Mouse (Mus musculus) spleen, adult 18-20 months (tissue): Measurements from ENCODE around the gene Zfp652.
"Not testable (repeated sequence)": the region's sequence is repeated elsewhere in the genome, so short reads cannot be mapped to it uniquely, and the experiment has no call there.

Experiments
- DNase-seq, 2 experiments: peaks; one replicate each; pipeline ENCODE4 v3.0.0; 2022; ENCODE audit warnings: mixed read lengths in 2 of 2

Zfp652 gene

DNA sequence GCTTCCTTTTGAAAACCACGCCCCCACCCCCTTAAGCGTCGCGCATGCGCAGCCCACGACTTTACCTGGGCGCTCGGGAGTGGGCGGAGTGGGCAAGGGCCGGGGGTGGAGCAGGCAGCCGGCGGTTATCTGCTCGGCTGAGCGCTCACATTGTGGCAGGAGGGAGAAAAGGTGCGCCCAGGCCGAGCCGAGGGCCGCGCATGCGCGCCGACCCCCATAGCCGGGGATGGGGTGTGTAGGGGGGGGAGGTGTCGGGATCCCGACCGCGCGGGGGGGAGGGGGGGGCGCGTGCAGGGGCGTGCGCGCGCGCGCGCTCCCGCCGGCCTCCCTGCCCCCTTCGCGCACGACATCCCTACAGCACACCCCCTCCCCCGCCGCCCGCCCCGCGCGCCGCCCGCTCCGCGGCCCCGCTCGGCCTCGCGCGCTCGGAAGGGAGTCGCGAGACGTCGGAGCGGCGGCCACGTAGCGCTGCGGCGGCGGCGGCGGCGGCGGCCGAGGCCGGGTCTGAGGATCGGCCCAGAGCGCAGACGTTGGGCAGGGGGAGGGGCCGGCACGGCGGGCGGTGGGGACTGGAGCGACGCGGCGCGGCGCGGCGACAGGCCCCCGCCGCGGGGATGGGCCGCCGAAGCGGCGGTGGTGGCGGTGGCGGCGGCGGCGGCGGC, at the start of gene Zfp652:
Gene Zfp652, plus strand, starts transcription at position 111 of the 662 bp plus-strand sequence.
- peak; percentile 91 to 96 for DNase-seq

GRCm38 (mm10) chr11:95666529-95667149, 45.8 kb upstream of the Zfp652 start, which contains the start of gene Phb:
Phb (plus strand) TSS chr11:95666957.
- peak; percentile 83 to 84 for DNase-seq

DNA sequence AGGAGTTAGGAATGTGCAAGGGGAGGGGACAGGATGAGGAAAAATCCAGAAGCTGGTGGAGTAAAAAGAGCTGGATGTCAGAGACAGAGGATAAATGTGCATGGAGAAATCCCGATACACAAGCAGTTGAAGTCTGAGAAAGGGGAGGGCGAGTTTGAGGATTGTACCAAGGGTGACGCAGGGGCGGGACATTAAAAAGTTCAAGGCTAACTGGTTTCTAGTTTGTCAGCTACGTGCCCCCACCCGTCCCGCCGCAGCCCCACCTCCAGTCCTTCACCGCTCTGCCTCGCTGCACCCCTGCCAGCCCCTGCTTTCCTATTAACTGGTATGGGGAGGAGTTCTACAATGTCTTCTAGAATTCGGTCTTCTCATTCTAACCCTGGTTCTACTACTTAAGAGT, 45.3 kb upstream of the Zfp652 start:
- peak; percentile 25 to 41 for DNase-seq

GRCm38 (mm10) chr11:95668086-95668485, 44.4 kb upstream of the Zfp652 start:
- DNase-seq: not testable (repeated sequence)

GRCm38 (mm10) chr11:95675498-95675897, 37.0 kb upstream of the Zfp652 start:
- no peak for DNase-seq

DNA sequence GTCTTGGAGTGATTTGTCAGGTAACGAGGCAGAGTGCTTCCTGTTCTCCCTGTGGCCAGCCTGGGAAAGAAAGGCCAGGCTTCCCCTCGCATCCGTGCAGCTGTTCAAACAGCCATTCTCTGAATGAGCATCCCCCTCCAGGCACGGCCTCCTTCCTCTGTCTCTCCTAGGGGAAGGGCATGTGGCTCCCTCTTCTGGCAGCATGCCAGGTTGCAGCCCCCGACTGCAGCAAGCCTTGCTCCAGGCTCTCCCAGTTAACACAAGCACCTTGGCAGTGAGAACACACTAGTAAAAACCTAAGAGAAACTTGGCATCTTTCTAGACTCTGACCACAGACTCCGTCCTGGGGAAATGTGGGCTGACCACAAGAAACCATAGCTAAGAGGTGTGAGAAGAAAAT, 36.2 kb upstream of the Zfp652 start:
- peak; percentile 52 to 71 for DNase-seq

- DNase-seq: no peak
Observed at GRCm38 (mm10) chr11:95677925-95678701, 34.4 kb upstream of the Zfp652 start.

GRCm38 (mm10) chr11:95681995-95682601, 30.4 kb upstream of the Zfp652 start:
- no peak for DNase-seq

DNA sequence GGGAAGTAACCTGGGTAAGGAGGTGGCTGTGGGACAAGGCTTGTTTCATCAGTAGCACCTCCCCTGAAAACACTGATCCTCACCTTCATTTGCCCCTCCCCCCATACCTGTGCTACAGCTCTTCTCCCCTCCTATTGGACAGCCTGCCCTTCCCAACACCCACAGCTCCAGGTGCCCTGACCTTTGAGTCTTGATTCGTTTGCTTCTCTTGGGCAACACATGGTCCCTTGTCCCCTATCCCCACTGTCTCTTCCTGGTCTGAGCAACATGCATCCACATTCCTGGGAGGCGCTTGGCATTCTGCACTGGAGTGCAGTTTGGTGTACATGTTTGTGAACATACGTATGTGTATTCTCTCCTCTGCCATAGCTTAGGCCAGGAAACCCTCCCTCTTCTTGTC, 29.5 kb upstream of the Zfp652 start:
- DNase-seq: no peak

DNA sequence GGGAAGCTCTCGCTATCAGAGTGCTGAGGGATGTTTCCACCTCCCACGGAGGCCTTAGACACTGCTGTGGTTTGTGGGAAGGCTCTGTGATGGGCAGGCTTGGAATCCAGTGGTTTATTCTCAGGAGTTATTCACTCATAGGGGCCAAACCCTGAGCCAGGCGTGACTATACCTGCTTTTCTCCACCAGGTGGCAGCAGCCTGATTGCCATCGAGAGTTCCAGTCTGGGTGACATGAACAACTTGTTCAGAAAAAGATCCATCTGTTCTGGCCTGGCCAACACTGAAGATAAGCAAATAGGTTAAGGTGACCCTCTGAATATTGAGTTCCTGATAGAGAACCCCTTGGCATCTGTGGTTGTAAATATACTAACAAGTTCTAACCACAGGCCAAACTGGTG, 26.4 kb upstream of the Zfp652 start:
- DNase-seq: peak; percentile 59 to 71

DNA sequence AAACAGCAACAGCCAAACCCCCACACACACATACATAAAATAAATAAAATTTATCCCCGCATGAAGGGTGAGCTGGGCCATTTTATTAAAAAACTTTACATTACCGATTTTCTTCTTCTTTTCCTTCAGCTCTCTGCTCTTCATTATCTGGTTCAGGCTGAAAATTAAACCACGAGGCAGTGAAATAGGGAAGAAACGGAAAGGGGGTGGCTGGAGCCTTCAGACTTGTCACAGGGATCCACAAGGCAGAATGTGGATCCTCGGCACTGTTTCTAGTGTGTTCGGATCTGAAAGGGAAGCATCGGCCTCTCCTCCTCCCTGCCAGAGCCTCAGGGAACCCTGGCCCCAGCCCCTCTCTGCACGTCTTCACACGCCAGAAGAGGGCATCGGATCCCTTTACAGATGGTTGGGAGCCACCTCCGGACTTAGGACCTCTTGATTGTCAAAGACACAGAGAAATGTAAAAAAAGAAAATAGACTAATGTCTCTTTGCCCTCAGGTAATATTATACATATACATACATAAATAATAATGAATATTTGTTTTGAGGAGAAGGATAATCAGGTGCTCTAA, 25.3 kb upstream of the Zfp652 start:
- DNase-seq: no peak

DNA sequence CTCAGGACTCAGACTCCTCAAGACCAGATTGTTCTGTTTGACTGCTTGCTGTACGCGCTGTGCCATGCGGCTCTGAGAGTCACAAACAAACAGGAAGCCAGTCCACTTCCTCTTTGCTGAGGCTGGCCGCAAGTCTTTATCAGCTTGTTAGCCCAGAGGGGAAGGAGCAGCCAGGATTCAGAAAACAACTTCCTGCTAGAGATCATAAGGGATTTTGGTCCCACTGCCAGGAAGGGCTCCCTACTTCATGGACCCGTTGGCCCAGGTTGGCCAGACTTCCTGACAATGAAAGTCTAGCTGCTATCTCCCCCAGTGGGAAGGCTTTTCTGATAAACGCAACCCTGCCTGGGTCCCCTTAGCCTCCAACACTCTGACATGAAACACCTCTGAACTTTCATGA, 24.0 kb upstream of the Zfp652 start:
- DNase-seq: peak; percentile 55 to 56

DNA sequence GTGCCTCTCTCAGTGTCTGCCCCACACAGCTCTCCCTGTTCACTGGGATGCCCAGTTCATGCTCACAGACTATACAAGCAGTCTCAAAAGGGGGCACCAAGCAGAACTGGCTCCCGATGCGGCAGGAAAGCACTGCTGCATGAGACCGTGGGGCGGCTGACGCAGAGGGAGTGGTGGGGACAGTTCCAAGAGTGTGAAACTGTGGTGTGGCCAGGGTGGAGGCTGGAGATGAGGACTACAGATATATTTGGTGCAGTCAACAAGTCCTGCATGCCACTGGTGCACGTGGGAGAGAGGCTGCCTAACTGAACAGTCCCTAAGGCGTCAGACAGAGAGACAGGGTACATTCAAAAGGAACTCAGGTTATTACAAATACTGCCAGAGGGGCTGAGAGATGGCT, 23.5 kb upstream of the Zfp652 start:
- DNase-seq: peak in 1 of 2 experiments; percentile 27

DNA sequence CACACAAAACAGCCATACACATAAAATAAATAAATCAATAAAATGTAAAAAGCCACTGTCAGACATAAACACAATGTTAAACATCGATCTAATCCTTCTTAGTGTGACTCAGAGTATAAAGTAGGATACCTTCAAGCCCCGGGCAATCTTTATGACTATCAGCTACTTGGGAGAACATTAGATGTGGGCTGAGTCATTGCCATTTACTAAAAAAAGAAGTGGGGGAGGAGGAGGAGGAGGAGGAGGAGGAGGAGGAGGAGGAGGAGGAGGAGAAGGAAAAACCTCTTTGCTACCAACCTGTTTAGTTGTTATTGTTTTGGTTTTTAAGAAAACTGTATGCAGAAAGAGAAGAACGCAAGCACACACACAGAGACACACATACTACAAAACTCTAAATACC, 22.9 kb upstream of the Zfp652 start:
- no peak for DNase-seq

DNA sequence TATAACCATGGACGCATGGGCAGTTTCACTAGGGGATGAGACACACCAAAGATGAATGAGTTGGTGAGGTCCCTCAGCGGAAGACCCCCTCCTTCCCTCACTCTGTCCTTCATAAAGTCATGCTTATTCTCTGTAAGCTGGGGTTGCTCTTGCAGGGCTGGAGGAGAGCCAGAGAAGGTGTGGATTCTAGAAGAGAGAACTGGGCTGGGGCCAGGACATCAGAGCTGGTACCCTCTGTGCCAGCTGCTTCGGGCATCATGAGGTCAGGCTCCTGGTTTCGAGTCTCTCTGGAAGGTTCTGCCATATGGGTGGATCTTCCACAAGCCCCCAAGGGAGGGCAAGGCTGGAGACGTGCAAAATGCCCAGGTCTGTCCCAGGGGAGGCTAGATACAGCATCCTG, 13.9 kb upstream of the Zfp652 start:
- DNase-seq: no peak

- DNase-seq: no peak
Observed at GRCm38 (mm10) chr11:95700778-95701739, 11.4 kb upstream of the Zfp652 start.

DNA sequence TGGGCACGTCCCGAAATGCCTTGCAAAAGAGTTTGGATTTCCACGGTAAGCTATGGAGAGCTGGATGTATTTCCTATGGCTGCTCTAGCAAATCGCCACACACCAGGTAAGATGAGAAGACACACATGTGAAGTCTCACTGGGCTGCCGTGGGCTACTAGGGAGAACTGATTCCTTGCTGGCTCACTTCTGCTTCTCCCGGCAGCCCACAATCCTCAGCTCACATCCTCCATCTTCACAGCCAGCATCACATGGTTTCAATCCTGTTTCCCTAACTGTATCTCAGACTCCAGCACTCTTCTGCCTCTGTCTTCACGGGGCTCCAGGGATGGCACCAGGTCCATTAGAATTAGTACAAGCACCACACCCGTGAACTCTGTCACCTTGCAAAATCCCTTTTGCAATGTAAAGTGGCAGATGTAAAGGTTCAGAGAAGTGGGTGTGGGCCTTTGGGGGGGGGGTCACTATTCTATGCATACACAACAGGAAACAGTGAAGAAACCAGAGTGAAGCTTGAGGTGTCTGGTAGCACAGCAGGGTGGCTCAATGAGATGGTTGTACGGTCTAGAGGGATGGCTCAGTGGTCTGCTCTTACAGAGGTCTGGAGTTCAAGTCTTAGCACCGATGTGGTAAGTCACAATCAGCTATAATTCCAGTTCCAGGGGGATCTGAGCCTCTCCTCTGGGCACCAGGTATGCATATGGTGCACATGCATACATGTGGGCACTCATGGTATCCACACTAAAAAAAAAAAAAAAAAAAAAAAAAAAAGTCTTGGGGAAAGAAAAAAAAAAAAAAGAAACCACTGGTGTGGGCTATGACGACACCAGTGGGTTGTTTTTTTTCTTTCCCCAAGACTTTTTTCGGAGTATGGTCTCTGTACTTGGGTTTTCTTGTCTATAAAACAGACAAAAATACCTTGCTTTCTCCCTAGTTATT, 8.2 kb upstream of the Zfp652 start:
- no peak for DNase-seq

DNA sequence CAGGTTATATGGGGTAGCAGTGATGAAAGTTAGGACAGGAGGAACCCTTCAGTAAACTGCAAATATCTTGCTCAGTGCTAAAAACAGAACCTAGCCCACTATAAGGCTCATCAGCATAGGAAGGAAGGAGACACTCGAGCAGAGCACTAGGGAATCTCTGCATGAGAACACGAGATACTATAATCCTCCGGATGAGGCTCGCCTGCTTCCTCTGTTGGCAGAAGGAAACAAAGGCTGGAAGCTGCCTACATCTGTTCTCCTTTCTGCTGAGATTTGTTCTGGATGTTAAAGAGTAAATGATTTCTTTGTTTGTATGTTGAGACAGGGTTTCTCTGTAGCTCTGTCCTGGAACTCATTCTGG, 7.5 kb upstream of the Zfp652 start:
- DNase-seq: no peak

DNA sequence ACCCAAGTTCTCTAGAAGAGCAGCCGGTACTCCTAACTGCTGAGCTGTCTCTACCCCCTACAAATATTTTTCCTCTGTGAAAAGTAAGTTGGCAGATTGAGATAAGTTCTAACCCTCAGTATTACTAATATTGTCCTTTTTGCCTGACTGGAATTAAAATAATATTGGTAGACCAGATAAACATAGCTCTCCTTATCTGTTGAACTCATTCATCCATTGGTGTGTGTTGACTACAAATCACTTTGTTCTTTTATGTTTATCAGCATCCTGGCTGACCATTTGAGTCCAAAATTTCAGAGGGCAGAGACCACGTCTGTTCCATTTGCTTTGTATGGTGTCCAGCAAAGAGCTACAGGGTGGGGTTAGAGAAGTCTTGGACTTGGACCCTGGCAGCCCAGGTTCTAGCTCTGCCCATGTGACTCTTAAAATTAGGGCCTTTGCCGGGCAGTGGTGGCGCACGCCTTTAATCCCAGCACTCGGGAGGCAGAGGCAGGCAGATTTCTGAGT, 2.9 kb upstream of the Zfp652 start:
- DNase-seq: no peak

GRCm38 (mm10) chr11:95710478-95710877, 2.0 kb upstream of the Zfp652 start:
- no peak for DNase-seq
